Mouse (Mus musculus): Measurements from ENCODE around the gene Gm12184. TPM values are rescaled to one million over a fixed set of nuclear protein-coding genes. Genes with fewer than 3 reads are reported as not detected.
"Not testable (repeated sequence)": the region's sequence is repeated elsewhere in the genome, so short reads cannot be mapped to it uniquely, and the experiment has no call there.

Gm12184 gene
- total and polyA plus RNA-seq, 2 experiments from 2014 or later = 1.8 to 2.7 TPM

GRCm38 (mm10) chr11:48852190-48852589 is 25.7 kb upstream of the Gm12184 start:
- no peak overlapping the region for H3K4me2 ChIP-seq (ENCODE audit: low read depth, low read length)
- H3K27ac ChIP-seq (ENCODE audit: low read depth) = no peak overlapping the region
- no peak for TF ChIP-seq EP300 (IDR thresholded peaks at IDR 0.05; ENCODE audit: low read depth)
- no peak for TF ChIP-seq CTCF (IDR thresholded peaks at IDR 0.05; ENCODE audit: low read depth)
- no peaks in the 10 kb centered on the region for H3K36me3 ChIP-seq (replicated peaks; ENCODE audit: control insufficient read depth, insufficient read depth, low read length)
- H3K9ac ChIP-seq (replicated peaks; ENCODE audit: low read depth, low read length) = no peak overlapping the region
- H3K4me1 ChIP-seq (ENCODE audit: control insufficient read depth, insufficient read depth) = no peaks in the 10 kb centered on the region
- no peaks in the 10 kb centered on the region for H3K9me3 ChIP-seq (replicated peaks; ENCODE audit: control insufficient read depth, low read length)
- H3K27me3 ChIP-seq (ENCODE audit: control insufficient read depth, insufficient read depth, low read length) = no peaks in the 10 kb centered on the region
- ATAC-seq (ENCODE audit: insufficient read depth, low read depth) (no peak), DNase-seq (ENCODE audit: low spot score) (no peak)
- 68% methylated on average over 4 of the region's 4 CpGs for WGBS
- H3K4me3 ChIP-seq (ENCODE audit: low read depth, low read length) = no peak overlapping the region

- no peak for ATAC-seq (ENCODE audit: insufficient read depth, low read depth)
- no peaks in the 10 kb centered on the region for H3K36me3 ChIP-seq (replicated peaks; ENCODE audit: control insufficient read depth, insufficient read depth, low read length)
- H3K9me3 ChIP-seq (replicated peaks; ENCODE audit: control insufficient read depth, low read length) = no peaks in the 10 kb centered on the region
- no peak for TF ChIP-seq EP300 (IDR thresholded peaks at IDR 0.05; ENCODE audit: low read depth)
- TF ChIP-seq CTCF (IDR thresholded peaks at IDR 0.05; ENCODE audit: low read depth) = peak; percentile 20; the same call in 1 of the 2 replicates
- H3K9ac ChIP-seq (replicated peaks; ENCODE audit: low read depth, low read length) = no peak overlapping the region
- no peaks in the 10 kb centered on the region for H3K27me3 ChIP-seq (ENCODE audit: control insufficient read depth, insufficient read depth, low read length)
- no peak overlapping the region for H3K4me2 ChIP-seq (ENCODE audit: low read depth, low read length)
- WGBS = 85% methylated on average over 4 of the region's 4 CpGs
- no peak overlapping the region for H3K4me3 ChIP-seq (ENCODE audit: low read depth, low read length)
- no peaks in the 10 kb centered on the region for H3K4me1 ChIP-seq (ENCODE audit: control insufficient read depth, insufficient read depth)
- H3K27ac ChIP-seq (ENCODE audit: low read depth) = no peak overlapping the region
- no peak for DNase-seq (ENCODE audit: low spot score)
These were observed 25.0 kb upstream of the Gm12184 start for GRCm38 (mm10) chr11:48851270-48851995.

- DNase-seq (ENCODE audit: low spot score) (no peak), ATAC-seq (ENCODE audit: insufficient read depth, low read depth) (no peak)
- H3K9ac ChIP-seq (replicated peaks; ENCODE audit: low read depth, low read length) = no peak overlapping the region
- WGBS = 56% methylated on average over 2 of the region's 2 CpGs
- no peaks in the 10 kb centered on the region for H3K4me1 ChIP-seq (ENCODE audit: control insufficient read depth, insufficient read depth)
- H3K27me3 ChIP-seq (ENCODE audit: control insufficient read depth, insufficient read depth, low read length) = no peaks in the 10 kb centered on the region
- no peak overlapping the region for H3K27ac ChIP-seq (ENCODE audit: low read depth)
- no peak overlapping the region for H3K4me2 ChIP-seq (ENCODE audit: low read depth, low read length)
- TF ChIP-seq EP300 (IDR thresholded peaks at IDR 0.05; ENCODE audit: low read depth) (no peak), CTCF (IDR thresholded peaks at IDR 0.05; ENCODE audit: low read depth) (no peak)
- H3K9me3 ChIP-seq (replicated peaks; ENCODE audit: control insufficient read depth, low read length) = no peaks in the 10 kb centered on the region
- no peak overlapping the region for H3K4me3 ChIP-seq (ENCODE audit: low read depth, low read length)
- no peaks in the 10 kb centered on the region for H3K36me3 ChIP-seq (replicated peaks; ENCODE audit: control insufficient read depth, insufficient read depth, low read length)
These were observed 23.8 kb upstream of the Gm12184 start for GRCm38 (mm10) chr11:48850240-48850639.

GRCm38 (mm10) chr11:48846881-48847280 is 20.4 kb upstream of the Gm12184 start:
- Histone ChIP-seq H3K4me2 (ENCODE audit: low read depth, low read length) (no peak overlapping the region), H3K27ac (ENCODE audit: low read depth) (no peak overlapping the region), H3K4me3 (ENCODE audit: low read depth, low read length) (no peak overlapping the region), H3K36me3 (replicated peaks; ENCODE audit: control insufficient read depth, insufficient read depth, low read length) (no peaks in the 10 kb centered on the region), H3K9ac (replicated peaks; ENCODE audit: low read depth, low read length) (no peak overlapping the region), H3K27me3 (ENCODE audit: control insufficient read depth, insufficient read depth, low read length) (no peaks in the 10 kb centered on the region), H3K9me3 (replicated peaks; ENCODE audit: control insufficient read depth, low read length) (no peaks in the 10 kb centered on the region), H3K4me1 (ENCODE audit: control insufficient read depth, insufficient read depth) (no peaks in the 10 kb centered on the region)
- DNase-seq (ENCODE audit: low spot score) (no peak), ATAC-seq (ENCODE audit: insufficient read depth, low read depth) (no peak)
- WGBS = 58% methylated on average over 5 of the region's 5 CpGs
- no peak for TF ChIP-seq EP300 (IDR thresholded peaks at IDR 0.05; ENCODE audit: low read depth)
- no peak for TF ChIP-seq CTCF (IDR thresholded peaks at IDR 0.05; ENCODE audit: low read depth)

- not testable (repeated sequence) for H3K27me3 ChIP-seq (ENCODE audit: control insufficient read depth, insufficient read depth, low read length); H3K9me3 ChIP-seq (replicated peaks; ENCODE audit: control insufficient read depth, low read length); H3K9ac ChIP-seq (replicated peaks; ENCODE audit: low read depth, low read length); H3K4me2 ChIP-seq (ENCODE audit: low read depth, low read length); ATAC-seq (ENCODE audit: insufficient read depth, low read depth); H3K27ac ChIP-seq (ENCODE audit: low read depth); DNase-seq (ENCODE audit: low spot score); H3K4me1 ChIP-seq (ENCODE audit: control insufficient read depth, insufficient read depth); H3K4me3 ChIP-seq (ENCODE audit: low read depth, low read length); H3K36me3 ChIP-seq (replicated peaks; ENCODE audit: control insufficient read depth, insufficient read depth, low read length)
- WGBS = 86% methylated on average over 2 of the region's 2 CpGs
These were observed 19.9 kb upstream of the Gm12184 start for GRCm38 (mm10) chr11:48846362-48846761.

- TF ChIP-seq EP300 (IDR thresholded peaks at IDR 0.05; ENCODE audit: low read depth) (no peak), CTCF (IDR thresholded peaks at IDR 0.05; ENCODE audit: low read depth) (no peak)
- ATAC-seq (ENCODE audit: insufficient read depth, low read depth) = no peak
- WGBS = 38% methylated on average over 13 of the region's 13 CpGs
- Histone ChIP-seq H3K9me3 (replicated peaks; ENCODE audit: control insufficient read depth, low read length) (no peaks in the 10 kb centered on the region), H3K4me2 (ENCODE audit: low read depth, low read length) (no peak overlapping the region), H3K27me3 (ENCODE audit: control insufficient read depth, insufficient read depth, low read length) (no peaks in the 10 kb centered on the region), H3K9ac (replicated peaks; ENCODE audit: low read depth, low read length) (no peak overlapping the region), H3K4me1 (ENCODE audit: control insufficient read depth, insufficient read depth) (no peaks in the 10 kb centered on the region), H3K4me3 (ENCODE audit: low read depth, low read length) (no peak overlapping the region), H3K27ac (ENCODE audit: low read depth) (no peak overlapping the region), H3K36me3 (replicated peaks; ENCODE audit: control insufficient read depth, insufficient read depth, low read length) (no peaks in the 10 kb centered on the region)
- no peak for DNase-seq (ENCODE audit: low spot score)
These were observed 18.9 kb upstream of the Gm12184 start for GRCm38 (mm10) chr11:48845244-48845815.

Measured in heart, postnatal 0 days (tissue).